Mouse (Mus musculus): ENCODE measurements around the gene Cdkn3. TPM values are rescaled to one million over a fixed set of nuclear protein-coding genes. Genes with fewer than 3 reads are reported as not detected.
"Not testable (repeated sequence)": the region's sequence is repeated elsewhere in the genome, so short reads cannot be mapped to it uniquely, and the experiment has no call there.

Gene Cdkn3
- polyA plus RNA-seq, 1 experiment: 2.5 TPM

- Histone ChIP-seq H3K4me1 (ENCODE audit: control insufficient read depth) (peaks cover 65% of the 10 kb centered on the region), H3K36me3 (ENCODE audit: control insufficient read depth) (peaks cover 35% of the 10 kb centered on the region), H3K27me3 (ENCODE audit: control insufficient read depth) (no peaks in the 10 kb centered on the region), H3K4me3 (replicated peaks) (no peak overlapping the region), H3K9me3 (ENCODE audit: control insufficient read depth, low read length) (no peaks in the 10 kb centered on the region)
- no peak for TF ChIP-seq GATA1 (IDR thresholded peaks at IDR 0.05; ENCODE audit: low read length)
Observed at GRCm38 (mm10) chr14:46818743-46819142, 58.4 kb downstream of the Cdkn3 start.

GRCm38 (mm10) chr14:46819961-46820360 lies 59.6 kb downstream of the Cdkn3 start:
- not testable (repeated sequence) for H3K4me3 ChIP-seq (replicated peaks); H3K9me3 ChIP-seq (ENCODE audit: control insufficient read depth, low read length); H3K27me3 ChIP-seq (ENCODE audit: control insufficient read depth)
- Histone ChIP-seq H3K4me1 (ENCODE audit: control insufficient read depth) (peaks cover 65% of the 10 kb centered on the region), H3K36me3 (ENCODE audit: control insufficient read depth) (peaks cover 26% of the 10 kb centered on the region)

Other genes with a start within 250 kb of the Cdkn3 start
- 5.1 and 6.1 TPM in 2 replicates for gene Cnih1, start 27.9 kb downstream of the Cdkn3 start, polyA plus RNA-seq (2012)
- gene Gmfb, start 61.7 kb downstream of the Cdkn3 start, polyA plus RNA-seq (2012): 0.04 TPM in 2 replicates
- 2.4 and 2.7 TPM in 2 replicates for gene Cgrrf1, start 71.6 kb downstream of the Cdkn3 start, polyA plus RNA-seq (2012)
- gene Samd4, start 122.3 kb downstream of the Cdkn3 start, polyA plus RNA-seq (2012): 0.01 and 0.14 TPM in 2 replicates

Measured in erythroblast, embryonic 14.5 days (primary cell).